Mouse (Mus musculus) retina, adult 2 months (tissue): ENCODE results near the gene Vgf.
A peak's percentile ranks its signal among the peaks of the same experiment; 100 is the strongest.

Experiments used
- DNase-seq: peaks from one replicate; pipeline ENCODE4 v3.0.0-alpha.2; 2012; ENCODE audit warnings: low read depth, low spot score

Gene Vgf

GRCm38 (mm10) chr5:137026092-137026491, at the start of gene Vgf:
TSS of gene Vgf (plus strand) at chr5:137026392.
- no peak for DNase-seq

- no peak for DNase-seq
These were observed 48.4 kb upstream of the Vgf start for GRCm38 (mm10) chr5:136977769-136978168.

- DNase-seq, result no peak
These were observed 46.4 kb upstream of the Vgf start for GRCm38 (mm10) chr5:136979762-136980161.

GRCm38 (mm10) chr5:136980974-136981373, 45.2 kb upstream of the Vgf start:
- DNase-seq, result no peak

GRCm38 (mm10) chr5:136982338-136982930, 43.8 kb upstream of the Vgf start:
- peak; percentile 37 for DNase-seq

- DNase-seq, result no peak
These were observed 41.4 kb upstream of the Vgf start for GRCm38 (mm10) chr5:136984828-136985227.

- DNase-seq, result peak; percentile 99
These were observed 39.5 kb upstream of the Vgf start, which contains the start of gene Plod3 for GRCm38 (mm10) chr5:136986695-136987137. TSS of gene Plod3 (plus strand) at chr5:136987019.

- no peak for DNase-seq
These were observed 38.9 kb upstream of the Vgf start for GRCm38 (mm10) chr5:136987138-136987933.

- no peak for DNase-seq
These were observed 38.3 kb upstream of the Vgf start, which contains the start of gene Znhit1 for GRCm38 (mm10) chr5:136987934-136988271. TSS of gene Znhit1 (minus strand) at chr5:136988021.

GRCm38 (mm10) chr5:136988420-136988819, 37.8 kb upstream of the Vgf start:
- DNase-seq, result no peak

GRCm38 (mm10) chr5:136989801-136990200, 36.4 kb upstream of the Vgf start:
- no peak for DNase-seq

- DNase-seq, result no peak
These were observed 26.7 kb upstream of the Vgf start for GRCm38 (mm10) chr5:136999449-136999848.

GRCm38 (mm10) chr5:137000612-137001011, 25.6 kb upstream of the Vgf start:
- no peak for DNase-seq

- DNase-seq, result no peak
These were observed 18.9 kb upstream of the Vgf start for GRCm38 (mm10) chr5:137007276-137007675.

- DNase-seq, result no peak
These were observed 16.2 kb upstream of the Vgf start for GRCm38 (mm10) chr5:137009988-137010387.

- DNase-seq, result no peak
These were observed 13.7 kb upstream of the Vgf start for GRCm38 (mm10) chr5:137012401-137012950.

- no peak for DNase-seq
These were observed 10.3 kb upstream of the Vgf start for GRCm38 (mm10) chr5:137015913-137016312.

- no peak for DNase-seq
These were observed 1.9 kb upstream of the Vgf start for GRCm38 (mm10) chr5:137024318-137024717.

GRCm38 (mm10) chr5:137025132-137025531, 1.1 kb upstream of the Vgf start:
- peak; percentile 47 for DNase-seq

- DNase-seq, result no peak
These were observed 2.5 kb downstream of the Vgf start for GRCm38 (mm10) chr5:137028561-137029272.

GRCm38 (mm10) chr5:137029273-137029585, 3.0 kb downstream of the Vgf start:
- no peak for DNase-seq
